Mouse (Mus musculus): ENCODE results near the gene Sh3rf3.

Gene Sh3rf3

DNA sequence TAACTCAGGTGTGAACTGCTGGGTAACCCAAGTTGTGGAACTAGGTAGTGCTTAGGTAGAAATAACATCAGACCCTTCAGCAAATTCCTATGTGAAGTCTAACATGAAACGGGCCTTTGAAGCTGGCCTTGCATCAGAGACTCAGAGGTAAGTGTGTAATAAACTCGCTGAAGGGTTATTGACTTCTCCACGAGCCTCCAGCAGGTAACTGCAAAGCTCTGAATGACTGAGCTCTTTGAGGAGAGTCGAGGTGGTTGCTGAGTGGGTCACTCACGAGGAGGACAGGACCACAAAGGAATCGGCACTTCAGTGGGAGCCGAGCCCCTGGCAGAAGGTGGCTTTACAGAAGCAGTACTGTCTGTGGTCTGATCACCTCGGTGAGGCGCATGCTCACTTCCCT is 303.2 kb downstream of the Sh3rf3 start:
- Histone ChIP-seq H3K36me3 (ENCODE audit: insufficient read depth, low read length) (no peaks in the 10 kb centered on the region), H3K4me3 (replicated peaks; ENCODE audit: low read length) (no peak overlapping the region), H3K27me3 (ENCODE audit: insufficient read depth, low read length) (no peaks in the 10 kb centered on the region), H3K4me1 (replicated peaks; ENCODE audit: low read depth, low read length) (no peaks in the 10 kb centered on the region), H3K9me3 (ENCODE audit: low read length) (no peaks in the 10 kb centered on the region)
- TF ChIP-seq POU5F1 (IDR thresholded peaks at IDR 0.05; ENCODE audit: borderline replicate concordance, low read length) (no peak), NANOG (IDR thresholded peaks at IDR 0.05; ENCODE audit: borderline replicate concordance, low read length) (no peak), CTCF (conservative IDR thresholded peaks at IDR 0.05; ENCODE audit: low read length) (no peak)

DNA sequence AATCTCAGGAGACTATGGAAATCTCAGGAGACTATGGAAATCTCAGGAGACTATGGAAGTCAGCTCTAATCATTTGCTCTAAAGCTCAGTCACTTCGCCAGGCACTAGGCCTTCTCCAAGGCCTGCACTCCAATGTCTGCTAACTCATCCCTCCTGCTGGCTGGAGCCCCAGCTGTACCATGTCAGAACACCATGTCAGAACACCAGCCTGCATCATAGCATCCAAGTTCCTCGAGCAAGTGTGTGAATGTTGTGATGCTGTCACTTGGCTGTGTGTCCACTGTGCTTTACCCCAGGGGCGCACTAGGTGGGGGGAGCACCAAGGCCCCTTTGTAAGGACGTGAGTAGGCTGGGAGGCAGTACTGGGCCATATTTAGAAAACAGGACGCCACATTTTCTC is 304.4 kb downstream of the Sh3rf3 start:
- Histone ChIP-seq H3K27me3 (ENCODE audit: insufficient read depth, low read length) (no peaks in the 10 kb centered on the region), H3K9me3 (ENCODE audit: low read length) (no peaks in the 10 kb centered on the region), H3K36me3 (ENCODE audit: insufficient read depth, low read length) (no peaks in the 10 kb centered on the region), H3K4me1 (replicated peaks; ENCODE audit: low read depth, low read length) (no peaks in the 10 kb centered on the region), H3K4me3 (replicated peaks; ENCODE audit: low read length) (no peak overlapping the region)
- TF ChIP-seq POU5F1 (IDR thresholded peaks at IDR 0.05; ENCODE audit: borderline replicate concordance, low read length) (no peak), NANOG (IDR thresholded peaks at IDR 0.05; ENCODE audit: borderline replicate concordance, low read length) (no peak), CTCF (conservative IDR thresholded peaks at IDR 0.05; ENCODE audit: low read length) (no peak)

DNA sequence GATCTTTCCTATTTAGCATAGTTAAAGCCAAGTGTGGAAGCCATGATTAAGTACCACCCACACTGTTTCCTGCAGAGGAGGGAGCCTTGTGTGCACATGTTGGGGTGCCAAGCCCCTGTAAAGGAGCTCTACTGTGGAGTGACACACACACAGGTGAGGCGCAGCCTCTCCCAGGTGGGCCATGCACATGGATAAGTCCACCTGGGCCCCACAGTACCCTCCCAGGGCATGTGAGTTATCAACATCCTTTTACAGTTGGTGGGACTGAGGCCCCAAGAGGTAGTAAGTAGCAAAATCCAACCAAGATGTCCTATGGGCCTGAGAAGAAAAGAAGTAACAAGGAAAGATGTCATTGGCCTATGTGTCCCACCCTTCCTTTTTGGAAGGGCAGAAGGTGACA is 305.8 kb downstream of the Sh3rf3 start:
- Histone ChIP-seq H3K27me3 (ENCODE audit: insufficient read depth, low read length) (no peaks in the 10 kb centered on the region), H3K9me3 (ENCODE audit: low read length) (no peaks in the 10 kb centered on the region), H3K4me3 (replicated peaks; ENCODE audit: low read length) (no peak overlapping the region), H3K4me1 (replicated peaks; ENCODE audit: low read depth, low read length) (no peaks in the 10 kb centered on the region), H3K36me3 (ENCODE audit: insufficient read depth, low read length) (no peaks in the 10 kb centered on the region)
- TF ChIP-seq POU5F1 (IDR thresholded peaks at IDR 0.05; ENCODE audit: borderline replicate concordance, low read length) (no peak), CTCF (conservative IDR thresholded peaks at IDR 0.05; ENCODE audit: low read length) (no peak), NANOG (IDR thresholded peaks at IDR 0.05; ENCODE audit: borderline replicate concordance, low read length) (no peak)

DNA sequence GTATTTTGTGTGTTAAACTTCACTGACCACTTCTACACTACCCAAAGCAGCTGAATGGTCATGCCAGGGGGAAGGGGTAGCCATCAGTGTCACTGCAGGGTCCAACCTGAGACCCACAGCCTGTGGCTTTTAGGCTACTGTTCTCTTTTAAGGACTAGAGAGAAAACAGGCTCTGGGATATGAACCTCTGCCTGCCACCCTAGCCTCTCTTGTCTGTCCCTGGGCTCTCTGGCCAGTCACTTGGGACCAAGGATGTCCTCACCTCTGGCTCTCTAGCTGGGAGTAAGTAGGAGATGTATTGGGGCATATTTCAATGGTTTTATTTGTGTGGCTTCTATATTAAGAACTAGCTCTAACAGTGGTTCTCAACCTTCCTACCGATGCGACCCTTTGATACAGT is 306.7 kb downstream of the Sh3rf3 start:
- TF ChIP-seq CTCF (conservative IDR thresholded peaks at IDR 0.05; ENCODE audit: low read length) (no peak), POU5F1 (IDR thresholded peaks at IDR 0.05; ENCODE audit: borderline replicate concordance, low read length) (no peak), NANOG (IDR thresholded peaks at IDR 0.05; ENCODE audit: borderline replicate concordance, low read length) (no peak)
- Histone ChIP-seq H3K4me3 (replicated peaks; ENCODE audit: low read length) (no peak overlapping the region), H3K36me3 (ENCODE audit: insufficient read depth, low read length) (no peaks in the 10 kb centered on the region), H3K4me1 (replicated peaks; ENCODE audit: low read depth, low read length) (no peaks in the 10 kb centered on the region), H3K27me3 (ENCODE audit: insufficient read depth, low read length) (no peaks in the 10 kb centered on the region), H3K9me3 (ENCODE audit: low read length) (no peaks in the 10 kb centered on the region)

DNA sequence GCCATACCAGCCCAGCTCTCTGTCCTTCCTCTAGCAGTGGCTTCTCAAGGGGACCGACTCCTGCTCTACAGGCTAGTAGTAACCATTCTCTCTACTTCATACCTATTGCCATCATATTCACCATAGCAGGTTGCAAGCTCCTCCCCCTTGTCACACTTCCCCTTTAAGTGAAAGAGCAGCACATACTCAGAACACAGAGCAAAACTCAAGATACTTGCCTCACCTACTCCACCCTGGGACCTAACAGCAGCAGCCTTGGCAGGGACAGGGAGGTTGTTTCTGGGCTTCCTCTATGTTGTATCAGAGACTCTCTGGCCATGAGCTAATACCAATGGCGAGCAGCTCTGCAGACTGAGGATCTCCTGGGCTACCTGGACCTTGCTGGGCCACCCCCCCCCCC is 312.3 kb downstream of the Sh3rf3 start:
- no peaks in the 10 kb centered on the region for H3K9me3 ChIP-seq (ENCODE audit: low read length)
- no peaks in the 10 kb centered on the region for H3K27me3 ChIP-seq (ENCODE audit: insufficient read depth, low read length)
- no peak overlapping the region for H3K4me3 ChIP-seq (replicated peaks; ENCODE audit: low read length)
- no peaks in the 10 kb centered on the region for H3K4me1 ChIP-seq (replicated peaks; ENCODE audit: low read depth, low read length)
- TF ChIP-seq POU5F1 (IDR thresholded peaks at IDR 0.05; ENCODE audit: borderline replicate concordance, low read length): no peak
- no peak for TF ChIP-seq CTCF (conservative IDR thresholded peaks at IDR 0.05; ENCODE audit: low read length)
- no peak for TF ChIP-seq NANOG (IDR thresholded peaks at IDR 0.05; ENCODE audit: borderline replicate concordance, low read length)
- no peaks in the 10 kb centered on the region for H3K36me3 ChIP-seq (ENCODE audit: insufficient read depth, low read length)

DNA sequence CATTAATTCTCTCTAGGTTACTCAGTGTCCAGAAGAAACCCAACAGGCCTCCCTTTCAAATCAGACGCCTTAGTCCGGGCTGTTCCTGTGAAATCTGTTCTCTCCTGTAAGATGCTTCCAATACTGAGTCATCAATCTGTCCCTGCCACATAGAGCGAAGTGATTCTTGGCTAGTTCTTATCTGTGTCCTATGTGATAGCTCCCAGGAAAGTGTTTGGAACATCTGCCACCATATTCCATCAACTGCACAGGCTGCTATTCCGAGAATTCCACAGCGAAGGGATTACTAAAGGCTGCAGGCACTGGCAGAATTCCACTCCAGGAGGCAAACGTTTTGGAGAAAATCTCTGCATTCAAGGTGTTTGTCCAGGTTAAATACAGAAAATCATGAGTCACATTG is 314.5 kb downstream of the Sh3rf3 start:
- H3K4me3 ChIP-seq (replicated peaks; ENCODE audit: low read length): no peak overlapping the region
- TF ChIP-seq NANOG (IDR thresholded peaks at IDR 0.05; ENCODE audit: borderline replicate concordance, low read length): no peak
- TF ChIP-seq POU5F1 (IDR thresholded peaks at IDR 0.05; ENCODE audit: borderline replicate concordance, low read length): no peak
- TF ChIP-seq CTCF (conservative IDR thresholded peaks at IDR 0.05; ENCODE audit: low read length): no peak
- no peaks in the 10 kb centered on the region for H3K9me3 ChIP-seq (ENCODE audit: low read length)
- no peaks in the 10 kb centered on the region for H3K4me1 ChIP-seq (replicated peaks; ENCODE audit: low read depth, low read length)
- no peaks in the 10 kb centered on the region for H3K27me3 ChIP-seq (ENCODE audit: insufficient read depth, low read length)
- H3K36me3 ChIP-seq (ENCODE audit: insufficient read depth, low read length): no peaks in the 10 kb centered on the region

DNA sequence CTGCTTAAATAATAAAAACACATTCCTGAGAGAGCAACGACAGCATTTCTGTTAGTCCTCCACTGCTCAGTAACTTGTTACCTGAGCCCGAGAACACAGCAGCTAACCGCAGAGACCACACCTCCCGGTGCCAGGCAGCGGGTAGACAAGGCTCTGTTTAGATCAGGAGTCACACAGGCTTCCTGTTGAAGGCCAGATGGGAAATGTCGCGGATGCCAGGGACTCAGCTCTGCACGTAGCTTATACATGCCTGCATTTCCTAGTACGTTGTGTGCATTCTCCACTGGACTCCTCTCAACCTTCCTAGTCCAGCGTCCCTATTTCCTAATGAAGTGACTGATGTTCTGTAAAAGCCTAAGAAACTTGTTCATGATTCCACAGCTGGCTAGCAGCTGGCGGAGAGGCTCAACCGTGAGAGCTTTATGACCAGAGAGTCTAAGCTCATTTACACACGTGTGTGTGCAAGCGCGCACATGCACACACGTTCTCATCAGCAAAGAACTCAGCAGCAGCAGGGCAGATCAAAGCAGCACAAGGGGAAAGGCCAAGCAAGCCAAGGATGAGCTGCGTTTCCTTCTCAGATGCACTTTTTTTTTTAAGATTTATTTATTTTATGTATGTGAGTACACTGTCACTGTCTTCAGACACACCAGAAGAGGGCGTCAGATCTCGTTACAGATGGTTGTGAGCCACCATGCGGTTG is 318.9 kb downstream of the Sh3rf3 start:
- no peak overlapping the region for H3K4me3 ChIP-seq (replicated peaks; ENCODE audit: low read length)
- no peaks in the 10 kb centered on the region for H3K9me3 ChIP-seq (ENCODE audit: low read length)
- H3K36me3 ChIP-seq (ENCODE audit: insufficient read depth, low read length): no peaks in the 10 kb centered on the region
- no peaks in the 10 kb centered on the region for H3K27me3 ChIP-seq (ENCODE audit: insufficient read depth, low read length)
- no peaks in the 10 kb centered on the region for H3K4me1 ChIP-seq (replicated peaks; ENCODE audit: low read depth, low read length)
- TF ChIP-seq CTCF (conservative IDR thresholded peaks at IDR 0.05; ENCODE audit: low read length) (no peak), NANOG (IDR thresholded peaks at IDR 0.05; ENCODE audit: borderline replicate concordance, low read length) (no peak), POU5F1 (IDR thresholded peaks at IDR 0.05; ENCODE audit: borderline replicate concordance, low read length) (no peak)

DNA sequence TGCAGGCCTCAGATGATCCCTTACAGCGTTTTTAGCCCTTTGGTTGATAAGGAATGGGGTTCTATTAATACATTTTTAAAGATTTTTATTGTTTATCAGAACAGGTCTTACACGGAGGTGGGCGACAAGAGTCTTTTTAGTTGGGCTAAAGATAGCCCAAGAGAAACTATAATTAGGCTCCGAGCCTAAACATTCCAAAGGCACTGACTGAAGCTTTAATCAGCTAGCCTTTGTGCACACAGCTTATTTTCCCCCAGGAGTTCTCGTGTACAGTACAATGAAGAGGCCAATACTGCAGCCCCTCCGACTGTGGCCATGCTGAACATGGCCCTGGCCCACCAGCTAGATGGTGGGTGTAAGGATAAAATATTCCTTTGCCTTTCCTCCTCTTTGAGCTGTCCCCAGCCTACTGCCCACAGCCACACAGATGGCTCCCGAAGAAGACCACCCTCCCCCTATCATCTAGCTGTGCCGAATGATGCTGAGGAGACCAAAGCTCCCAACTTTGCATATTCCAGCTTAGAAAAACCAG is 320.4 kb downstream of the Sh3rf3 start:
- TF ChIP-seq CTCF (conservative IDR thresholded peaks at IDR 0.05; ENCODE audit: low read length) (no peak), NANOG (IDR thresholded peaks at IDR 0.05; ENCODE audit: borderline replicate concordance, low read length) (no peak), POU5F1 (IDR thresholded peaks at IDR 0.05; ENCODE audit: borderline replicate concordance, low read length) (no peak)
- Histone ChIP-seq H3K36me3 (ENCODE audit: insufficient read depth, low read length) (no peaks in the 10 kb centered on the region), H3K4me1 (replicated peaks; ENCODE audit: low read depth, low read length) (no peaks in the 10 kb centered on the region), H3K4me3 (replicated peaks; ENCODE audit: low read length) (no peak overlapping the region), H3K9me3 (ENCODE audit: low read length) (no peaks in the 10 kb centered on the region), H3K27me3 (ENCODE audit: insufficient read depth, low read length) (0 out of 2 replicates have a peak, but pooled peaks cover 2% of the 10 kb centered on the region)

All from E14TG2a.4 (cell line).